8 mouse cellular contexts compared by ENCODE assay signal in the genomic region with DNA sequence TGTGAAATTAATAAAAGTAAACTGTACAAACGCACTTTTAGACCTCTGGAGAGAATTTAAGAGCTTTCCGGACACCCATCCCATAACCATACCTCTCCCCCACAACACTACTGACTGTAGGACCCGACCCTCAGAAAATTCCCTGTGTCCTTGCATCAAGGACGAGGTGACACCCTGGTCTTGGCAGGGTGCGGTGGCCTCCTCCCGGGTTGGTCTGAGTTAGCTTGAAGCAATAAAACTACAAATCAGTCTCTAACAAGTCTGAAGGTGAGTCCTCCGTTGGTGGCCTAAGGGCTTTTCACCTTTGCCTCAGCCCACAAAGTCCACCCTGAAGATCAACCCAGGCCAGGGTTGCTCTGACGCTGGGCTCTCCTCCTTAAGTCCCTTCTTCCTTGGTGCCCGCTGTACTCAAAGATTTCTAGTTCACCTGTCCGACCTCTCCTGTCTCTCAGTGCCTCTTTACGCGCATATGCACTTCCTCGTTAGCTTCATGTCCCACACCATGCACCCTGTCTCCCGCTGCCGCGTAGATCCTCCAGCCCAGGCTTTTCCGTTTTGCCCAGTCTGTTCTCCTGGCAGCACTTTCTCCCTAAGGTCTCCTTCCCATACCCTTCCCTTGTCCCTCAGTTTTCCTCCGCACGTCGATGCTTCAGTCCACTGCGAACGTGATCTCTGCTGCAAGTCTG. TPM values are rescaled to one million over a fixed set of nuclear protein-coding genes. Genes with fewer than 3 reads are reported as not detected.
DNase-seq lines count a peak whose midpoint lies in the region; ATAC-seq lines count a peak whose summit lies in the region.

No protein-coding gene starts in this region.

- ATAC-seq in forebrain, embryonic 12.5 days (ENCODE audit: low FRiP score): no peak
- no peak for ATAC-seq in kidney, embryonic 14.5 days (ENCODE audit: low FRiP score, low TSS enrichment)
- ATAC-seq in midbrain, embryonic 11.5 days (ENCODE audit: low FRiP score): no peak

- DNase-seq in thymus, postnatal 14 days: peak; percentile 49
- DNase-seq in thymus, postnatal 0 days (ENCODE audit: low spot score): no peak
- DNase-seq in midbrain, embryonic 11.5 days (ENCODE audit: low spot score, missing footprints): no peak
- no peak for DNase-seq in right cerebral cortex, postnatal 4 days
- DNase-seq in testis, postnatal 14 days (ENCODE audit: low spot score): no peak
- no peak for DNase-seq in frontal cortex, postnatal 25 days (ENCODE audit: low spot score in 2 of 2)

- peak overlapping the region; percentile 76 for H3K9ac ChIP-seq in forebrain, embryonic 12.5 days
- peak overlapping the region; percentile 56; the same call in 1 of the 2 replicates for H3K9ac ChIP-seq in kidney, embryonic 14.5 days (ENCODE audit: low read depth, low read length)
- H3K9ac ChIP-seq in midbrain, embryonic 11.5 days (ENCODE audit: low read length): peak overlapping the region; percentile 80

- peak overlapping the region; percentile 98 for H3K4me3 ChIP-seq in forebrain, embryonic 12.5 days (replicated peaks)
- H3K4me3 ChIP-seq in kidney, embryonic 14.5 days (ENCODE audit: low read length): peak overlapping the region; percentile 70
- peak overlapping the region; percentile 87 for H3K4me3 ChIP-seq in midbrain, embryonic 11.5 days (ENCODE audit: low read depth, low read length)

- WGBS in forebrain, embryonic 12.5 days: 17% methylated on average over 22 of the region's 22 CpGs
- 11% methylated on average over 22 of the region's 22 CpGs for WGBS in kidney, embryonic 14.5 days
- WGBS in midbrain, embryonic 11.5 days: 15% methylated on average over 22 of the region's 22 CpGs

- H3K27ac ChIP-seq in forebrain, embryonic 12.5 days: peak overlapping the region; percentile 65; the same call in 1 of the 2 replicates
- peak overlapping the region; percentile 55 for H3K27ac ChIP-seq in kidney, embryonic 14.5 days (ENCODE audit: low read depth, low read length)
- 0 out of 2 replicates have a peak overlapping the region, but pooled peaks have one; percentile 41 for H3K27ac ChIP-seq in midbrain, embryonic 11.5 days (ENCODE audit: low read depth, low read length)

- H3K27me3 ChIP-seq in forebrain, embryonic 12.5 days: no peaks in the 10 kb centered on the region
- H3K27me3 ChIP-seq in kidney, embryonic 14.5 days (ENCODE audit: control insufficient read depth, insufficient read depth, low read length): no peaks in the 10 kb centered on the region
- no peaks in the 10 kb centered on the region for H3K27me3 ChIP-seq in midbrain, embryonic 11.5 days (ENCODE audit: control insufficient read depth, insufficient read depth, low read length)

- peaks cover 32% of the 10 kb centered on the region for H3K4me1 ChIP-seq in forebrain, embryonic 12.5 days
- H3K4me1 ChIP-seq in kidney, embryonic 14.5 days (ENCODE audit: control insufficient read depth, insufficient read depth, low read length): peaks cover 8% of the 10 kb centered on the region
- H3K4me1 ChIP-seq in midbrain, embryonic 11.5 days (ENCODE audit: control insufficient read depth, insufficient read depth, low read length): peaks cover 21% of the 10 kb centered on the region

- H3K4me2 ChIP-seq in forebrain, embryonic 12.5 days: peak overlapping the region; percentile 96
- peak overlapping the region; percentile 84 for H3K4me2 ChIP-seq in kidney, embryonic 14.5 days (replicated peaks; ENCODE audit: low read depth, low read length)
- peak overlapping the region; percentile 87 for H3K4me2 ChIP-seq in midbrain, embryonic 11.5 days

- no peaks in the 10 kb centered on the region for H3K36me3 ChIP-seq in forebrain, embryonic 12.5 days (replicated peaks)
- H3K36me3 ChIP-seq in kidney, embryonic 14.5 days (ENCODE audit: control insufficient read depth, insufficient read depth, low read length): no peaks in the 10 kb centered on the region
- H3K36me3 ChIP-seq in midbrain, embryonic 11.5 days (ENCODE audit: control insufficient read depth, insufficient read depth, low read length): no peaks in the 10 kb centered on the region

- no peaks in the 10 kb centered on the region for H3K9me3 ChIP-seq in forebrain, embryonic 12.5 days
- no peaks in the 10 kb centered on the region for H3K9me3 ChIP-seq in kidney, embryonic 14.5 days (ENCODE audit: control insufficient read depth, low read length)
- no peaks in the 10 kb centered on the region for H3K9me3 ChIP-seq in midbrain, embryonic 11.5 days (ENCODE audit: control insufficient read depth, low read length)

RNA-seq across cellular contexts. Expression of a gene that starts 1.0 kb away (rescaled TPM):
- polyA plus RNA-seq in thymus, postnatal 0 days (2015; fragmentation: Nextera tagmentation; extraction: Ambion mirVana): 15.6 and 21.3 TPM in 2 replicates
- polyA plus RNA-seq in forebrain, embryonic 12.5 days (2016; fragmentation: Nextera tagmentation; extraction: Ambion mirVana): 12.5 and 15.0 TPM in 2 replicates
- polyA plus RNA-seq in kidney, embryonic 14.5 days (2014; fragmentation: Nextera tagmentation; extraction: Ambion mirVana): 15.0 and 19.0 TPM in 2 replicates
- 14.5 and 14.7 TPM in 2 replicates for polyA plus RNA-seq in midbrain, embryonic 11.5 days (2014; fragmentation: Nextera tagmentation; extraction: Ambion mirVana)

RNA-seq across cellular contexts. Expression of a gene that starts 32.2 kb away (rescaled TPM):
- 0.46 and 0.57 TPM in 2 replicates for polyA plus RNA-seq in thymus, postnatal 0 days (2015; fragmentation: Nextera tagmentation; extraction: Ambion mirVana)
- not detected in 2 replicates for polyA plus RNA-seq in forebrain, embryonic 12.5 days (2016; fragmentation: Nextera tagmentation; extraction: Ambion mirVana)
- not detected in 2 replicates for polyA plus RNA-seq in kidney, embryonic 14.5 days (2014; fragmentation: Nextera tagmentation; extraction: Ambion mirVana)
- polyA plus RNA-seq in midbrain, embryonic 11.5 days (2014; fragmentation: Nextera tagmentation; extraction: Ambion mirVana): not detected in 2 replicates
